Mouse (Mus musculus) leukemia stem cell, adult 10-12 weeks (primary cell): ENCODE measurements around the gene Hist1h2af. TPM values are rescaled to one million over a fixed set of nuclear protein-coding genes. Genes with fewer than 3 reads are reported as not detected.

Experiments
- polyA plus RNA-seq: library from polyadenylated mRNA; stranded (reverse); fragments of >175 nt; gene quantifications from 2 replicates; pipeline ENCODE4 v1.2.3, GENCODE M21; 2012; ENCODE audit warnings: low replicate concordance

Gene Hist1h2af
- polyA plus RNA-seq, 1 experiment, result 1,274 TPM

Other genes with a start within 250 kb of the Hist1h2af start
- 0.23 and 1.0 TPM in 2 replicates for gene Zfp322a, start 164.7 kb upstream of the Hist1h2af start, polyA plus RNA-seq
- gene Abt1, start 110.0 kb upstream of the Hist1h2af start, polyA plus RNA-seq, result 4.0 and 4.7 TPM in 2 replicates
- gene Btn1a1, start 68.0 kb upstream of the Hist1h2af start, polyA plus RNA-seq, result 0.12 and 0.15 TPM in 2 replicates
- gene Btn2a2, start 45.0 kb upstream of the Hist1h2af start, polyA plus RNA-seq, result not detected in 2 replicates
- 22.4 and 24.1 TPM in 2 replicates for gene Hist1h4h, start 2.9 kb upstream of the Hist1h2af start, polyA plus RNA-seq
- gene Hist1h3g, start 1.5 kb downstream of the Hist1h2af start, polyA plus RNA-seq, result 9.7 and 27.2 TPM in 2 replicates
- 2.6 and 2.9 TPM in 2 replicates for gene Hist1h2bh, start 9.5 kb downstream of the Hist1h2af start, polyA plus RNA-seq
- 7.8 and 13.9 TPM in 2 replicates for gene Hist1h3f, start 10.1 kb downstream of the Hist1h2af start, polyA plus RNA-seq
- gene Hist1h4f, start 17.7 kb downstream of the Hist1h2af start, polyA plus RNA-seq, result 39.6 and 48.6 TPM in 2 replicates
- gene Hist1h1d, start 19.4 kb downstream of the Hist1h2af start, polyA plus RNA-seq, result 0.89 and 1.4 TPM in 2 replicates
- gene Hist1h3e, start 28.5 kb downstream of the Hist1h2af start, polyA plus RNA-seq, result 12.2 and 20.5 TPM in 2 replicates
- gene Hist1h2ae, start 37.3 kb downstream of the Hist1h2af start, polyA plus RNA-seq, result 20.4 and 37.8 TPM in 2 replicates
- gene Hist1h2bg, start 37.5 kb downstream of the Hist1h2af start, polyA plus RNA-seq, result 19.7 and 30.7 TPM in 2 replicates
- 15.2 and 20.1 TPM in 2 replicates for gene Hist1h2bf, start 40.3 kb downstream of the Hist1h2af start, polyA plus RNA-seq
- gene Hist1h2ad, start 40.5 kb downstream of the Hist1h2af start, polyA plus RNA-seq, result 1.2 and 1.8 TPM in 2 replicates
- gene Hist1h3d, start 41.9 kb downstream of the Hist1h2af start, polyA plus RNA-seq, result 1.1 and 5.4 TPM in 2 replicates
- gene Hist1h4d, start 47.7 kb downstream of the Hist1h2af start, polyA plus RNA-seq, result 21.9 and 50.4 TPM in 2 replicates
- 1.7 and 2.0 TPM in 2 replicates for gene Hist1h2be, start 87.2 kb downstream of the Hist1h2af start, polyA plus RNA-seq
- 6.8 and 18.7 TPM in 2 replicates for gene Hist1h1e, start 88.7 kb downstream of the Hist1h2af start, polyA plus RNA-seq
- gene Hist1h2ac, start 150.0 kb downstream of the Hist1h2af start, polyA plus RNA-seq, result 1.7 and 2.0 TPM in 2 replicates
- 3.1 and 3.3 TPM in 2 replicates for gene Hist1h2bc, start 150.3 kb downstream of the Hist1h2af start, polyA plus RNA-seq
- not detected in 2 replicates for gene Hist1h1t, start 161.9 kb downstream of the Hist1h2af start, polyA plus RNA-seq
- 3.9 and 4.0 TPM in 2 replicates for gene Hist1h4c, start 164.5 kb downstream of the Hist1h2af start, polyA plus RNA-seq
- 5.0 and 7.1 TPM in 2 replicates for gene Hfe, start 176.9 kb downstream of the Hist1h2af start, polyA plus RNA-seq
- 13.0 and 32.3 TPM in 2 replicates for gene Hist1h1c, start 204.9 kb downstream of the Hist1h2af start, polyA plus RNA-seq
- 4.9 and 12.8 TPM in 2 replicates for gene Hist1h3c, start 211.7 kb downstream of the Hist1h2af start, polyA plus RNA-seq
- 14.4 and 31.0 TPM in 2 replicates for gene Hist1h2bb, start 212.8 kb downstream of the Hist1h2af start, polyA plus RNA-seq
- gene Hist1h2ab, start 217.2 kb downstream of the Hist1h2af start, polyA plus RNA-seq, result 39.8 and 47.5 TPM in 2 replicates
- 4.5 and 16.4 TPM in 2 replicates for gene Hist1h3b, start 218.4 kb downstream of the Hist1h2af start, polyA plus RNA-seq
- gene Hist1h4b, start 223.1 kb downstream of the Hist1h2af start, polyA plus RNA-seq, result 7.2 and 8.6 TPM in 2 replicates
- gene Hist1h4a, start 227.3 kb downstream of the Hist1h2af start, polyA plus RNA-seq, result 40.2 and 48.3 TPM in 2 replicates
- gene Hist1h3a, start 228.5 kb downstream of the Hist1h2af start, polyA plus RNA-seq, result 0.45 and 5.1 TPM in 2 replicates
- 1.2 and 1.7 TPM in 2 replicates for gene Hist1h1a, start 229.8 kb downstream of the Hist1h2af start, polyA plus RNA-seq
- gene Trim38, start 236.0 kb downstream of the Hist1h2af start, polyA plus RNA-seq, result not detected in 2 replicates